Mouse (Mus musculus): ENCODE data around the gene Jph2.

Jph2 gene

GRCm38 (mm10) chr2:163300069-163301060, 97.4 kb downstream of the Jph2 start:
- no peak for DNase-seq

GRCm38 (mm10) chr2:163296999-163297630, 100.7 kb downstream of the Jph2 start:
- DNase-seq: no peak

GRCm38 (mm10) chr2:163288881-163289379, 108.9 kb downstream of the Jph2 start:
- no peak for DNase-seq
